Mouse (Mus musculus): Measurements from ENCODE around the gene Cyp20a1. TPM values are rescaled to one million over a fixed set of nuclear protein-coding genes. Genes with fewer than 3 reads are reported as not detected.

The Cyp20a1 gene
- polyA plus RNA-seq, 1 experiment = 15.4 TPM

Other genes with a start within 250 kb of the Cyp20a1 start
- 9.7 and 13.2 TPM in 2 replicates for gene Carf, start 245.1 kb upstream of the Cyp20a1 start, polyA plus RNA-seq (2012; rRNA removed)
- gene Wdr12, start 244.7 kb upstream of the Cyp20a1 start, polyA plus RNA-seq (2012; rRNA removed) = 19.0 and 22.3 TPM in 2 replicates
- gene Nbeal1, start 162.7 kb upstream of the Cyp20a1 start, polyA plus RNA-seq (2012; rRNA removed) = 5.8 and 6.0 TPM in 2 replicates
- gene Abi2, start 66.3 kb downstream of the Cyp20a1 start, polyA plus RNA-seq (2012; rRNA removed) = 116 and 122 TPM in 2 replicates
- 16.0 and 19.7 TPM in 2 replicates for gene Raph1, start 223.8 kb downstream of the Cyp20a1 start, polyA plus RNA-seq (2012; rRNA removed)

Measured in frontal cortex, adult 2 months (tissue).